Mouse (Mus musculus) 3134 (cell line): Measurements from ENCODE around the gene Batf.
"Not testable (repeated sequence)": the region's sequence is repeated elsewhere in the genome, so short reads cannot be mapped to it uniquely, and the experiment has no call there.

Experiments used
- DNase-seq: peaks from one replicate; pipeline ENCODE4 v3.0.0-alpha.2; 2011; ENCODE audit warnings: low spot score; ENCODE audit not compliant: insufficient read length; ENCODE audit errors: extremely low read depth

Gene Batf

DNA sequence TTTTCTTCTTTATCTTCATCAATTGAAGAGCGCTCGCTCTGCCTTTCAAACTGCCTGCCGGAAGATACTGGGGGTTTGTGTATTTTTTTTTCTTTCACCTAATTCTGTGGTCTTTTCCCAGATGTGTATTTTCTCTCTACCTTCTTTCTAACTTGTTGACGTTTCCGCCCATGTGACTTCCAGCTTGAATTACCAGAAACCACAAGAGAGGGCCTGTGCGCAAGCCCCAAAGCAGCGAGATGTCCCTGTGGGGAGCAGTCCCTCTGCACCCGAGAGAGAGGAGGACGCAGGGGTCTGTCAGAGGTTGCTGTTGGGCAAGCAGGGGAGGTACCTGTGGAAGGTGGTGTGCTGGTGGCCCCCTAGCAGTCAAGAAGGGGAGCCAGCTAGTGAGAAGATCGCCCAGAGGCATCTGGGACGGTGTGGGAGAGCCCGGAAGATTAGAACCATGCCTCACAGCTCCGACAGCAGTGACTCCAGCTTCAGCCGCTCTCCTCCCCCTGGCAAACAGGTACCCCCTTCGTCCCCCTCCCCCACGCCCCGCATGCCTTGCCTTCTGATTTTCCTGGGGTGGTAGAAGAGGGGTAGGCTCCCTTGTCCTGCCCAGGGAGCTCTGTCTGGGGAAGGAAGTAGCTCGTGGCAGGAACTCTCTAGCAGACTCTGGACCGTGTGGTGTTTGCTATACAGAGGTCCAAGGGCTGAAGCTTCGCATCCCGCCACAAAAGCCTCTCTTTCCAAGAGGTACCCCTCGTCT, at the start of gene Batf:
Batf (plus strand) TSS at position 204 of the 751 bp plus-strand sequence.
- no peak for DNase-seq

DNA sequence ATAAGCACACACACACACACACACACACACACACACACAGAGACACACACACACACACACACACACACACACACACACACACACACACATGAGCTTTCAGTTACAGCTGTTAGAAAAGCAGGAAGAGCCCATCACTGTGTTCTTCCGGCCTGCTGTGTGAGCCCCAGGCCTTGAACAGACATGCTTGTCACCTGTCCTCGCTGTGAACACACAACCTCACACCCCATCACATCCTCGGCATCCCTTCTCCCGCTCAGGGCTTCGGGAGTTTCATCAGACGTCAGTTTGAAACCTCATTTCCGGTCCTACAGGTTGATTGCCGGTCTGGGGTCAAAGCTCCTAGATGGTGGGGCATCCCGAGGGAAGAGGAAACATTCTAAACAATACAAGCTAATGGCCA, 48.5 kb upstream of the Batf start:
- DNase-seq = no peak

DNA sequence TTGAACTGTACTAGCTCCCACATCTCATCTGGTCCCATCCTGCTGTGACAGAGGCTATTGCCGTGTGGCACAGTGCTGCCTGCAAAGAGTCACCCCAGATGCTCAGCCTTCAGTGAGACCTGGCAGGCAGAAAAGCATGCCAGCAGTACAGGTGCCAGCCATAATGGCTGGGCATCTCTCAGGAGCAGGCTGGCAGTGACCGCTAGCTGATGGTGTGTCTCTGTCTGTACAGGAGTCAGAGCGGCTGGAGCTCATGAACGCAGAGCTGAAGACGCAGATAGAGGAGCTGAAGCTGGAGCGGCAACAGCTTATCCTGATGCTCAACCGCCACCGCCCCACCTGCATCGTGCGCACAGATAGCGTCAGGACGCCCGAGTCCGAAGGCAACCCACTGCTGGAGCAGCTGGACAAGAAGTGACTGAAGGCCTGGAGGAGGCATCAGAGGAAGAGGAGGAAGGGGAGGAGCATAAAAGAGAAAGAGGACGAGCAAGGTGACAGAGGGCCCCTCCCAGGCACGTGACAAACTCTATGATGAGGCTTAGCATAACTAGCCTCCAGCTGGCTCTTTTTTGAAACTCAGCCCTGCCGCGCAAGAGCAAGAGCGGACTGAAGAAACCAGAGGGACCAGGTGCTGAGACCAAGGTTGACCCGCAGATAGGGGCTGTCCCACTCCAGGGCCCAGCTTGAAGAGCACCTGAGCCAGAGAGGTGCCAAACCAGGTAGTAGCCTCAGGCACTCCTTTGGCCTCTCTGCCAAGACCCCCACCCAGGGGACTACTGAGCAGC, 47.7 kb upstream of the Batf start:
- no peak for DNase-seq

DNA sequence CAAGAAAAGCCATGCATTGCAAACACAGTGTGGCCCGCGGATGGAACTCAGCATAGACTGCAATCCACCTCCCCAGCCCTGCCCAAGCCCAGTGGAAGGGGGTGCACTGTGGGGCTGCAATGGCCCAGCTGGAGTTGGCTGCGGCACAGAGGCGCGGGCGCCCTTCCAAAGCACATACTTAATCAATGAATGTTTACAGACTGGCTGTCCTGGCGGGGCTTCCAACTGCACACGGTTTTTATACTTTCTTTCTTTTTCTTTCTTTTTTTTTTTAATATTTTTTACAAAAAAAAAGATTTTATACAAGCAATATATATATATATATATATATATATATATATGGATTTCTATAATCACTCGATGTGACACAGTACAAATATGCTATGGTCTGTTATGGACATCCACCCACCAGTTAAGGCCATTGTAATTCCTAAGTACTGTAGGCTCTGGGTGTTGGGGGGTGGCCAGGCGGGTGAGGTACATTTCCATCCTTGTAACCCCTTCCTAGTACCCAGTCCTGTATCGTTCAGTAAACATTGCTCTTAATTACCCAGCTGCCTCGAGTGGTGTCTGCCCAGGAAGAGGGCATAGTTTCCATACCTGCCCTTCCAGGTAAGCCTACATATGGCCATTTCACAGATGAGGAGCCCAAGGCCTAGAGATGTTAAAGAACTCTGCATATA, 47.0 kb upstream of the Batf start:
- DNase-seq = no peak

DNA sequence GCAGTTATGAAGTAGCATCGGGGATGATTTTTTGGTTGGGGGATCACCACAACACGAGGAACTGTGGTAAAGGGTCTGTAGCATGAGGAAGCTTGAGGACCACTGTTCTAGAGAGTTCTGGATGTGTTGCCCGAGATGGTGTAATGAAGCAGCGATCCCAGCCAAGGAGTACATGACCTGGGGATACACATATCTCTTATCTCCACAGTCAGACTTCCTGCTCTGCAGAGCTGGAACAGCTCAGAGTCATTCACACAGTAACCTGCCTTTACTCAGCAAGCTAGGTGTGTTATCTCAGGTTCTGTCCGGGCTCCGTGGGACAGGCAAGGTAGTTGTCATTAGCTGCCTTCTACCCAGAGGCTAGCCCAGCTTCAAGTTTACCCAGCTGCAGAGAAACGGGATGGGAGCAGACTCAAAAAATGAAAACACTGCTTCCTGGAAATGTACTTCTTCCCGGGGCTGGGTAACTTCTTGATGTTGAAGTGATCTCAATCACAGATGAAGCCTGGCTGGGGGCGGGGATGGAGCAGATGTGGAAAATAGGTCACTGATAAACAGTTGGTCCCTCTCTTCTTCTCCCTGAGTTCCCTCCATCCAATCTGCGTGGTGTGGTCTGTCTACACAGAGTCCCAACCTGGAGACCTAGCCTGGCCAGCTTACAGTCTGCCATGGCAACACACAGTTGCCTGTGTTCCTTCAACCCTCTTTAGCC, 45.5 kb upstream of the Batf start:
- no peak for DNase-seq

DNA sequence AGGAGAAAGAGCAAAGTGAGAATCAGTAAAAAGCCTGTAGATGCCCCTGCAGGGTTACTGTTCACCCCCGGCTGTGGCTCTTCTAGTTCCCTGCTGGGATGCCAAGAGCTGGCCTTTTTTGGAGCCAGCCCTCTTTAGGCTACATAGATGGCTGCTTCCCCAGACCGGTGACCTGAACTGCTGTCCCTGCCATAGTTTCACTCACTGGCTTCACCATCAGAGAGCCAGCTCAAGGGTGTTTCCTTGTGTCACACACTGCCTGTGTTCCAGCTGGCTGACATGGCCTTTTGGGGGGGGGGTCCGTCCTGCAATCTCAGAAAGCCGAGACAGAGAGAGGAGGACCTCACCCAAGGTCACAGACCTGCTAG, 44.9 kb upstream of the Batf start:
- DNase-seq = no peak

DNA sequence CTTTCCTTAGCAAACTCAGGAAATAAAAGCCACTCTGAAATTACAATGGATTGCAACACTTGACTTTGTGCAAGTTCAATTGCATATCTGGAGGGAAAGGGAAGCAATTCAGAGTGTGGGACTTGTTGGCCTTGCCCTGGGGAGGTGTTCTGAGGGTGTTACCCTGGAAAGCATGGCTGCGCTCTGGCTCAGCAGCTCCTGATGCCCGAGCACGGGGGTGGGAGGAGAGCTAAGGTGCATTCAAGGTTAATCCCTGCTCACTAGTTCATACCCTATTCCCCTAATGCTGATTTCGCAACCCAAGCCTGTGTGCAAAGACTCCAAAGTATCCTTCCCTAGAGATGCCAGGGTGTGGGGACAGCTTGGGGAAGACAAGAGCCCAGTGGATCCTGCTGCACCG, 42.7 kb upstream of the Batf start:
- no peak for DNase-seq

DNA sequence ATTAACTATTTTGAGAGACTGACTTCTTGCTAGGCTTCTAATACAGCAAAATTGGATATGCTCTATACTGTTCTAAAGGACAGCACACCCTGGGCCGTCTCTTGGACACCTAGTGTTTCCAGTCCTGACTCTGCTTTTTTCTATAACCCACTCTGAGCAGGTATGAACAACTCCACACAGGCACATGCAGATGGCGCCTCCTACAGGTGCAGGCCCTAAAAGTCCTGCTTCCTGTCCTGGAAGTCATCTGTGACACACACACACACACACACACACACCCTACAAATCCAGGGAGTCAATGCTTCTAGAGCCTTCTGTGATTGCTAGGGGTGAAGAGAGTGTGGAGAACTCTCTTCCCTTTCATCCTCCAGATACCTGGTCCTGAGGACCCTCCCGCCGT, 40.8 kb upstream of the Batf start:
- DNase-seq = no peak

DNA sequence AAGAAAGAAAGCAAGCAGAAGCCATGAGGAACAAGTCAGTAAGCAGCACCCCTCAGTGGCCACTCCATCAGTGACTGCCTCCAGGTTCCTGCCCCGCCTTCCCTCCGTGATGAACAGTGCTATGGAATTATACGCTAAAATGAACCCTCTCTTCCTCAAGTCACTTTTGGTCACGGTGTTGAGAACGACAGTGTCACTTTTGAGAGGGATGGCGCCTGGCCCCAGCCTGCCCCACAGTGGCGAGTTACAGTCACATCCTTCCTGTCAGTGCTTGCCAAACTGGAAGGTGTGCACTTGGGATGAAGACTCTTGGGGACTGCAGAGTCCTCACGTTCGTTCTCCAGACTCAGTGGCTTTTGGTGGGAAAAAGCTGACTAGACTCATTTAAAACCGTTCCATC, 39.1 kb upstream of the Batf start:
- DNase-seq = no peak

DNA sequence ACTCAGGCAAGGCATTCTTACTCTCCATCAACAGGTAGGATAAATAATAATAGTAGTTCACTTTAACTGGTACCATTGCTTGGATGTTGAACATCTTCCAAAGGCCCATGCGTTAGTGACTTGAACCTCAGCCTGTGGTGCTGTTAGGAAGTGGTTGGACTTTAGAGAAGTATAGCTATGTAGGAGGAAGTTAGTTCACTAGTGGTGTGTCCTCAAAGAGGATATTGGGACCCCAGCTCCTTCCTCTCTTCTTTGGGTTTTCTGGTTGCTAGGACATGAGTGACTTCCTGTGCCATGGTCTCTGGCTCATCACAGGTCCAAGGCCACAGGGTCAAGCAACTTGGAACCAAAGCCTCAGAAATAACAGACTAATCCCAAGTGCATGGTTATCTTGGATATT, 38.5 kb upstream of the Batf start:
- DNase-seq = no peak

DNA sequence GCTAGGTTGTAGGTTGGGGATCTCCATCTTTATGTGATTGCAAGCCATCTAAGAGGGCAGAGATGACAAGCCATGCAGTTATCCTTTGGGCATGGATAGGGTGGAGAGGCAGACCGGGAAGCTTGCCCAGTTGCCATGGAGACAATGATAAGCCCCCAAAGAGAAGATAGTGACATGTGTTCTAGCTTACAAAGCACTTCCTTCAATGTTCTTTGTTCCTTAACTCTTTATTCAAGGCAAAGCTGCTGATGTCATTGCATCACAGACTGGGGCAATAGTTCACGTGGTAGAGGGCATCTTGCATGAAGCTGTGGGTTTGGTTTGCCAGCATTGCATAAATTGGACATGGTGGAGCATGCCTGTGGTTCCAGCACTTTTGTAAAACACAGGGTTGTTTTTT, 27.1 kb upstream of the Batf start:
- no peak for DNase-seq

DNA sequence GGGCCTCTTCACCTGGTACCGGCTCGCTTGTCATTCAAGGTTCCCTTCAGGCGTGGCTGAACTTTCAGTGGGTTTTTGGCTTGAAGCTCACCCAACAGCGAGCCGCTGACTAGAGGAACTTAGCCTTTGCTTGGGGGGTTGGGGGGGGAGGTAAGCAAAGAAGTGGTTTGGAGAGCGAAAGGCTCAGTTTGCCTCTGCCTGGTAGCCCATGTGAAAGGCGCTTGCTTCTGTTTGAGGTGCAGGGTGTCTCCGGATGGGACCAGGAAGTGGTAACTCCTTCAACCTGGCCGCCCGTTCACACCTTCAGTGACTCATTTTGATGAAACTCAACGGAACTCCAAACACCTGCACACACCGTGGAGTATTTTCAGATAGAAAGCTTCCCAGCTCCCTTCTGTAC, 25.6 kb upstream of the Batf start:
- no peak for DNase-seq

DNA sequence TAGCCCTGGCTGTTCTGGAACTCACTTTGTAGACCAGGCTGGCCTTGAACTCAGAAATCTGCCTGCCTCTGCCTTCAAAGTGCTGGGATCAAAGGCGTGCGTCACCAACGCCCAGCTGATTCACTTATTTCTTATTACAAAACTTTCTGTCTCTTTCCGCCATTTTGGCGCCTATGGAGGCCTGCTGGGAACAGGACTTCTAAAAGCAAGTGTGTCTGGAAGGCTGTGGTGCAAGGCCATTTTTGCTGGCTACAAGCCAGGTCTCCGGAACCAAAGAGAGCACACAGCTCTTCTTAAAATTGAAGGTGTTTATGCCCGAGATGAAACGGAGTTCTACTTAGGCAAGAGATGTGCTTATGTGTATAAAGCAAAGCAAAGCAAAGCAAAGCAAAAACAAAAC, 24.2 kb upstream of the Batf start:
- not testable (repeated sequence) for DNase-seq

DNA sequence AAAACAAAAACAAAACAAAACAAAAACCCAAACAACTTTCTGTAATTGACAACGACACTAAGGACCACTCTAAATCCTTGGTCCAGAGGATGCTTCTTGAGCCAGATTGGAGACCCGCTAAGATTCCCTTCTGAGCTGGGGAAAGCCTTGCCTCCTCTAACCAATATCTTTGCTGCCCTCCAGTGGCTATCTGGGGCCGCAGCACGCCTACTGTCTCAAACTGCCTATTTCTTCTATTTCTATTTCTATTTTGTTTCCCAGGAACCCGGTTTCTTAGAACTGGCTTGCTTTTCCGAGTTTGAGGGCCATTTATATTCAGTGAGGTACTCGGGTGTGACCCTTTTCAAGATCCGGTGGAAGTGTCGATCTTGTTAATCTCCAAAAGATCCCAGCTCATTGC, 23.6 kb upstream of the Batf start:
- no peak for DNase-seq

DNA sequence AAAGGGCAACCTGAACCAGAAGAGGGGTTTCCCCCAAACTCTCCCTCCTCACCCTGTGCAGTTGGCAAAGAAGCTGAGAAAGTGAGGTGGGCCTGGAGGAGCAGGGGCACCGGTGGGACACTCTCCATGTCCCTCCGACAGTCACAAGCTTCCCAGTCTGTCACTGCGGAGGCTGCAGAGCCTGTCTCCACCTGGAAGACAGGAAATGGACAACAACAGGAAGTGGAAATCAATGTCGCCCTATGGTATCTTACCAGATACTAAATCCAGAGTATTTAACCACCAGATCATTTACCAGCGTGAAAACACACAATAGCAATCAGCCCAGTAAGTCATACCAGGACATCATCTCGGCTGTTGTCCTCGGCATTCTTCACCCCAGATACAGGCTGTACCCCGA, 20.4 kb upstream of the Batf start:
- no peak for DNase-seq

DNA sequence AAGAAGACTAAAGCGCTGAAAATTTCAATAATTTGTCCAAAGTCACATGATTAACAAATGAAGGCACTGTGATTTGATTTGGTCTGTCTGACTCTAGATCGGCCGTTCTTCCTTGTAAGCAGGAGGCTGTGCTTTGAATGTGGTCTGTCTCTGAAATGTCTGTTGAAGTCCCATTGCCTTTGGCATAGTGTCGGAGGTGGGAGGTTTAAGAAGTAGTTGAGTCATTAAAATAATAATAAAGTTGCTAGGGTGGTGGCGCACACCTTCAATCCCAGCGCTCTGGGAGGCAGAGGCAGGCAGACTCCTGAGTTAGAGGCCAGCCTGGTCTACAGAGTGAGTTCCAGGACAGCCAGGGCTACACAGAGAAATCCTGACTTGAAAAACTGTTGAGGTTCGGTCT, 19.4 kb upstream of the Batf start:
- DNase-seq = no peak

DNA sequence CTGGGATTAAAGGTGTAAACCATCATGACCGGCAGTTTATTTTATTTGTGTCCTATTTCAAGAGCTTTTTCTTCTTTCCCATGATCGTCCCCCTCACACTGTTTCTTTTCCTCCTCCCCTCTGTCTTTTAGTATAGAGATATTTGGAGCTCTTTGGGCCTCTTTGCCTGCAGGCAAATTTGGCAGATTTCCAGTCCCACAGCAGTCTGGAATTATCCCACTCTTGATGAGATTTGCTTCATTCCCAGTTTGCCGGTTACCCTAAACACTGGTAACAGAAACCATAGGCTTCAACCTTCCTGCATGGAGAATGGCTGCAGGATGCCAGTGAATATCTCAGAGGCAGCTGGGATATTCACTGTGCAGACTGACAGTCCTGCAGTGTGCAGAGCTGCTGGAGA, 17.8 kb upstream of the Batf start:
- no peak for DNase-seq

DNA sequence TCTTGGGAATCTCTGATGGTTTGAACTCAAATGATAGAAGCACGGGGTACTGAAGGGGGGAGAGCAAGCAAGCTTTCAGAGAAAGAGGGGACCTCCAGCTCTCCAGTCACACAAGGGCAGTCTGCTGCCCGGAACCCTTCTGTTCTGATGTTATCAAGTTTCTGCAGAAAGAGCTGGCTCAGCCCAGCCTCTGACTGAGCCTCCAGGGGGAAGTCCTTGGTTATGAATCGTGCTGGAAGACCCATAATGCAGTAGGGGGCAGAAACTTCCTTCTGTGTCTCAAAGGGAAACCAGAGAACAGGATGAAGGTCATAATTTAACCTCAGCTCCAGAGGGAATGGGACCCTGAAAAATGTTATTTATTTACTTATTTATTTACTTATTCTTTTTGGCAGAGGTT, 16.4 kb upstream of the Batf start:
- DNase-seq = no peak

DNA sequence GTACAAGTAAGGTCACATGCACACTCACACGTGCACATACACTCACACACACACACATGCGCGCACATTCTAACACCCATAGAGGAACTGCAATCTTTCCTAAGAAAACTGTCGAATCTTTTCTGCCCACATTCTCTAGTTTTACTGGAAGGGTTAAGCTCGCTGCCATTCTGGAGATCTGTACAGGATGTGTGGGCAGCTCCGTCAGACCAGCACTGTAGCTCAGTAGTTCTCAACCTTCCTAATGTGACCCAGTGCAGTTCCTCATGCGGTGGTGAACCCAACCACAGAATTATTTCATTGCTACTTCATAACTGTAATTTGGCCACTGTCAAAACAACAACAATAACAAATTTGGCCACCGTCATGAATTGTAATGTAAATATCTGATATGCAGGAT, 12.6 kb upstream of the Batf start:
- DNase-seq = no peak

DNA sequence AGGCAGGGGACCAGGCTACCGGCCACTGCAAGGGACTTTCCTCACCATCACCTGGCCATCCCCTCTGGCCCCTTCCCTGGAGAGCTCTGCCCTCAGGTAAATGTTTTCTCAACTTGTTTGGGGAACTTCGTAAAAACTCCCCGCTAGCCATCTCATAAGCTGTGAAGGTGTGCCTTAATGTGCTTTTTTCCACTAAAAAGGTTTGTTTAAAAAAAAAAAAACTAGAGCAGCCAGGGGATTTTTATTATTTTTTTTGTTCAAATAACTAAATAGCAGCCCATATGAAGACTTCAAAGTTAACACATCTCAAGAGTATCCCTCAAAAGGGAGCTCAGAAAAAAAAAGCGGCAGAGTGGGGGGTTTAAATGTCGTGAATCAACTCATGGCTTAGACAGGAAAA, 7.4 kb upstream of the Batf start:
- no peak for DNase-seq

DNA sequence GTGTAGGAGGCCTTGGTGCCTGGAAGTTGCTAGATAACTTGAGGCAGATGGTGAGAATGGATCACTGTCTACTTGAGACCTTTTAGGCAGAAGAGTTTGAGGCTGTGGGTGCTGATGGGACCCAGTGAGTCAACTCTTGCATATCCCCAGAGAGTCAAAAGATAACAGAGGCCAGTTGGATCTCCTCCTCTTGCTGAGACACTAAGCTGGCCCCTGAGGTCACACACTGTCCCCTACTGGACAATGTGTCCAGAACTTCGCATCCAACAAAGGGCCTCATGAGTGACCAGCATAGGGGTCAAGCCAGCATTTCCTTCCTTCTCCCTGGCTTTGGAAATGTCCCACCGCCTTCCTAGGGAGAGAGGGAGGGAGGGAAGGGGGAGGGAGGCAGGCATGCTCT, 6.7 kb upstream of the Batf start:
- no peak for DNase-seq
